Mouse (Mus musculus) liver, embryonic 11.5 days (tissue): ENCODE results near the gene Gtdc1. TPM values are rescaled to one million over a fixed set of nuclear protein-coding genes. Genes with fewer than 3 reads are reported as not detected.

Experiments used
- ATAC-seq: fragments of 200-750 bp; cut with Nextera tagmentation; replicated peaks from 2 replicates; pipeline ENCODE4 v1.8.0; 2017; ENCODE audit warnings: moderate number of reproducible peaks, mild to moderate bottlenecking, moderate TSS enrichment, moderate library complexity; ENCODE audit not compliant: low FRiP score
- DNase-seq: peaks from one replicate; pipeline ENCODE4 v3.0.0-alpha.2; 2017; ENCODE audit warnings: low spot score
- H3K27ac ChIP-seq: fragments of 300-500 bp; sonication (generic); 2 replicates; pipeline ENCODE4 v1.5.1; 2014; ENCODE audit warnings: mild to moderate bottlenecking, low read depth, low read length, control low read depth
- H3K27me3 ChIP-seq: fragments of 300-500 bp; sonication (generic); replicated peaks from 2 replicates; pipeline ENCODE4 v1.6.1; 2014; ENCODE audit warnings: low read length, mixed read lengths; ENCODE audit not compliant: control insufficient read depth, insufficient read depth
- H3K36me3 ChIP-seq: fragments of 300-500 bp; sonication (generic); 2 replicates; pipeline ENCODE4 v1.6.1; 2014; ENCODE audit warnings: mild to moderate bottlenecking, low read length, moderate library complexity, mixed read lengths; ENCODE audit not compliant: control insufficient read depth, insufficient read depth
- H3K4me1 ChIP-seq: fragments of 300-500 bp; sonication (generic); replicated peaks from 2 replicates; pipeline ENCODE4 v1.6.1; 2014; ENCODE audit warnings: low read length, mixed read lengths; ENCODE audit not compliant: control insufficient read depth, insufficient read depth
- H3K4me2 ChIP-seq: fragments of 300-500 bp; sonication (generic); 2 replicates; pipeline ENCODE4 v1.6.1; 2014; ENCODE audit warnings: mild to moderate bottlenecking, control low read depth, moderate library complexity
- H3K4me3 ChIP-seq: fragments of 300-500 bp; sonication (generic); 2 replicates; pipeline ENCODE4 v1.5.1; 2014; ENCODE audit warnings: low read depth, low read length, control low read depth
- H3K9ac ChIP-seq: fragments of 300-500 bp; sonication (generic); 2 replicates; pipeline ENCODE4 v1.6.1; 2014; ENCODE audit warnings: low read depth, low read length, control low read depth
- H3K9me3 ChIP-seq: fragments of 300-500 bp; sonication (generic); 2 replicates; pipeline ENCODE4 v1.6.1; 2016; ENCODE audit warnings: low read length, inconsistent platforms, mixed read lengths; ENCODE audit not compliant: control insufficient read depth
- WGBS: fragments of 180-500 bp; shearing (Covaris S2); extraction: QIAGEN DNeasy Blood & Tissue Kit; methylation state at CpG from one replicate; pipeline ENCODE4 v1.1.7; 2014; 5-methylcytosine and 5-hydroxymethylcytosine counted together
- polyA plus RNA-seq: library from polyadenylated mRNA; unstranded; fragments of >200 nt; fragmentation: Nextera tagmentation; extraction: Ambion mirVana; gene quantifications from 2 replicates; pipeline ENCODE4 v1.2.1, GENCODE M21; 2014

The Gtdc1 gene
- polyA plus RNA-seq, 1 experiment from 2014 or later, result 8.5 TPM

DNA sequence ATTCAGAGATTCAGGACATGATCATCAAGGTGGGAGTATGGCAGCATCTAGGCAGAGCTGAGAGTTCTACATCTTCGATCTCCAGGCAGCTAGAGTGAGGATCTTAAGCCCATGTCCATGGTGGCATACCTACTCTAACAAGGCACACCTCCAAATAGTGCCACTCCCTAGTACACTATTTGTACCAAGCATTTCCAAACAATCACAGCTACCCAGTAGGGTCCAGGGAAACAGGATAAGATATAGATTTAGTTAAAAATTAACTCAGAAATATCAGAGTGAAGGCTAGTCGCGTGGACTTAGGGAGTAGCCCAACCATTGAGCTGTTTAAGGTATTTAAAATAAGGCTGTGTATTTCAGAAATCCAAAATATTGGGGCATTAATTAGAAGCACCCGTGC is 82.0 kb downstream of the Gtdc1 start:
- H3K36me3 ChIP-seq, result no peaks in the 10 kb centered on the region
- no peaks in the 10 kb centered on the region for H3K27me3 ChIP-seq
- no peak overlapping the region for H3K4me2 ChIP-seq
- 84% methylated on average over 4 of the region's 4 CpGs for WGBS
- H3K4me3 ChIP-seq, result no peak overlapping the region
- no peaks in the 10 kb centered on the region for H3K4me1 ChIP-seq
- ATAC-seq (no peak), DNase-seq (no peak)
- H3K9me3 ChIP-seq, result no peaks in the 10 kb centered on the region
- no peak overlapping the region for H3K27ac ChIP-seq
- H3K9ac ChIP-seq, result no peak overlapping the region

DNA sequence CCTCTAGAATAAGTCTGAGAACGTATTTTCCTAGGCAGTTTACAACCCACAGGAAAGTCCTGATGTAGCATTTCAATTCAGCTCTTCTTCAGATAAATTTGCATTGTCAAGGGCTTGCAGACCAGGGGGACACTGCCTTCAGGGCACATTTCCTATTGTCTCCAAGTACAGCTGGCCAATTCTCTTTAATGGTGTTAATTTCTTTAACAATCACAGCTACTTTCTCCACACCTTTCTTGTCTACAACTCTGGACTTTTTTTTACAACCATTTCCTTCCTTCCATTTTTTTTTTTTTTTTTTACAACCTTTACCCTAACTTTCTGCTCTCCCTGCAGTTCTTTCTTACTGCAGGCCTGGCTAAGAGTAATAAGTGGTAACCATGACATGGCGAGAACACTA is 97.7 kb downstream of the Gtdc1 start:
- Histone ChIP-seq H3K27me3 (no peaks in the 10 kb centered on the region), H3K36me3 (no peaks in the 10 kb centered on the region), H3K27ac (no peak overlapping the region), H3K4me1 (no peaks in the 10 kb centered on the region), H3K4me3 (no peak overlapping the region), H3K9me3 (no peaks in the 10 kb centered on the region), H3K4me2 (no peak overlapping the region), H3K9ac (no peak overlapping the region)
- ATAC-seq (no peak), DNase-seq (no peak)
- WGBS, result 59% methylated on average over 2 of the region's 2 CpGs

DNA sequence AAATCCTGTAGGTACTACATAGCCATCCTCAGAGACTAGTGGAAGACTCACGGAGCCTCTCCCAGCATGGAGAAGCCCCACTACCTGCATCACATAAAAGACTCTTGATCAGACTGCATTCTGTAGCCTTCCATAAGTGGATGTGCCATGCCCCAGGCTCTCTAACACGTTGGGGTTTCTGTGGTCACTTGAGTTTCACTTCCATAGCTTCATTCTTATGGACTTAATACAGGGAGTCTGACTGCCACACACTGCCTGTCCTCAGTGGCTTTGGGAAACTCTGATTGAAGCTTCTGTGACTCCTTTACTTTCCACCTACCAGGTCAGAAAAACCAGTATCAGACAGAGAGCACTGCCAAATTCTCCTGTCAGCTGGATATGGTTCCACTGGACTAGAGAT is 98.1 kb downstream of the Gtdc1 start:
- Histone ChIP-seq H3K27ac (no peak overlapping the region), H3K4me1 (no peaks in the 10 kb centered on the region), H3K4me2 (no peak overlapping the region), H3K36me3 (no peaks in the 10 kb centered on the region), H3K4me3 (no peak overlapping the region), H3K9me3 (no peaks in the 10 kb centered on the region), H3K27me3 (no peaks in the 10 kb centered on the region), H3K9ac (no peak overlapping the region)
- 86% methylated on average over 2 of the region's 2 CpGs for WGBS
- no peak for ATAC-seq
- no peak for DNase-seq

DNA sequence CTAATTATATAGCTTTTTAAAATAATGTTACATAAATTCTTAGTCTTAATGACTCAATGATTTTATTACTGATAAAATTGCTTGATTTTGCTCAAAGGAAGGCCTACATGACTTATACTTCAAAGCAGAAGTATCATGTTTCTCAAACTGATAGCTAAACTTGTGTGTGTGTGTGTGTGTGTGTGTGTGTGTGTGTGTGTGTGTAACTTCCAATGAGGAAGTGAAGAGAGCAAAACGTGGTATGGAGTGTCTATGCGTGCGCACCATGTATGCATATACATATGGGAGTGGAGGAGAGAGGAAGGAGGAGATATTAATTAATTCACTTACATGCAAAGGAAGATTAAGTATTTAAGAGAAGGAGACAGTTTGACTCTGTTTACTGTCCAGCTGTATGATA is 100.8 kb downstream of the Gtdc1 start:
- no peaks in the 10 kb centered on the region for H3K36me3 ChIP-seq
- no peaks in the 10 kb centered on the region for H3K27me3 ChIP-seq
- no peaks in the 10 kb centered on the region for H3K4me1 ChIP-seq
- H3K9ac ChIP-seq, result no peak overlapping the region
- H3K9me3 ChIP-seq, result no peaks in the 10 kb centered on the region
- H3K27ac ChIP-seq, result no peak overlapping the region
- 82% methylated on average over 3 of the region's 3 CpGs for WGBS
- DNase-seq, result no peak
- ATAC-seq, result no peak
- no peak overlapping the region for H3K4me2 ChIP-seq
- no peak overlapping the region for H3K4me3 ChIP-seq

DNA sequence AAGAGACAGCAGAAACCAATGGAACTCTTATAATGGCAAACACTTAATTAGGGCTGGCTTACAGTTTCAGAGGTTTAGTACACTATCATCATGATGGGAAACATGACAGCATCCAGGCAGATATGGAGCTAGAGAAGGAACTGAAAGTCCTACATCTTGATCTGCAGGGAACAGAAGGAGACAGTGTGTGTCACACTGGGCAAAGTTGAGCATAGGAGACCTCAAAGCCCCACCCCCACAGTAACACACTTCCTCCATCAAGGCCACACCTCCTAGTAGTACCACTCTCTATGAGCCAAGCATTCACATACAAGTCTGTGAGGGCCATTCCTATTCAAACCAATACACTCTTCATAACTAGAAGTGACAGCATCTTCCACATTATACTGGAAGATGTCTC is 109.7 kb downstream of the Gtdc1 start:
- ATAC-seq (no peak), DNase-seq (no peak)
- Histone ChIP-seq H3K9ac (no peak overlapping the region), H3K4me1 (no peaks in the 10 kb centered on the region), H3K27ac (no peak overlapping the region), H3K4me2 (no peak overlapping the region), H3K4me3 (no peak overlapping the region), H3K27me3 (no peaks in the 10 kb centered on the region), H3K36me3 (no peaks in the 10 kb centered on the region), H3K9me3 (no peaks in the 10 kb centered on the region)

DNA sequence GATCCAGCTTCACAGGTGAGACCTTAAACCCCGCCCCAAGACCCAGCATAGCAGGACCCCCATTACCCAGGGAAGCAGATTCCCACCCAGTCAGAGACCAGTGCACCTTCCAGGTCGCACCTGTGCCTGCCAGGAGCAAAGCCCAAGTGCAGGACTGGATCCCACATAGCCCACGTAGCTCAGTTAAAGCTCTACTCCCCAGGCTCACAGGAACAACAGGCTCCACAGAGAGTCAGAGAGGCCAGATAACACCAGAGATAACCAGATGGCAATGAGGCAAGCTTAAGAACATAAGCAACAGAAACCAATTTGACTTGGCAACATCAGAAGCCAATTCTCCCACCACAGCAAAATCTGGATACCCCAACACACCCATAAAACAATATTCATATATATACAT is 113.7 kb downstream of the Gtdc1 start:
- Histone ChIP-seq H3K9ac (no peak overlapping the region), H3K9me3 (no peaks in the 10 kb centered on the region), H3K36me3 (no peaks in the 10 kb centered on the region), H3K4me3 (no peak overlapping the region), H3K27ac (no peak overlapping the region), H3K4me1 (no peaks in the 10 kb centered on the region), H3K4me2 (no peak overlapping the region), H3K27me3 (no peaks in the 10 kb centered on the region)
- 56% methylated on average over 3 of the region's 3 CpGs for WGBS
- ATAC-seq, result no peak
- DNase-seq, result no peak

DNA sequence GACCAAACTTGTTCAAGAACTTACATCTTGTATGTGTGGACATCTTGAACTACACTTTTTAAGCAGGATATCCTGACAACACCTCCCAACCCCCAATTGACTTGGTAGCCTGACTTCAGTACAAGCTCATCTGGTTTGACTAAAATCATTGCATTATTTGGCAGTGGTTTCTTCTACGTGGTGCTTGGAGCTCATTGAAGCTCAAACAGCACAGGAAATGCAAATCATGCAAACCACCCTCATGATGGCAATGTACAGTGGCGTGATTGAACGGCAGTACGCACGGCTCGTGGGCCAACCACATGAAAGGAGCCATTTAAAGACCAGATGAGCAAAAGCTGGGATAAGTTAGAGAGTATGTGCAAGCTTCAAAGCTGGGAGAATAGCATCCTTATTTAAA is 123.0 kb downstream of the Gtdc1 start:
- Histone ChIP-seq H3K27ac (no peak overlapping the region), H3K4me2 (no peak overlapping the region), H3K4me1 (no peaks in the 10 kb centered on the region), H3K9ac (no peak overlapping the region), H3K27me3 (no peaks in the 10 kb centered on the region), H3K9me3 (no peaks in the 10 kb centered on the region), H3K36me3 (no peaks in the 10 kb centered on the region), H3K4me3 (no peak overlapping the region)
- DNase-seq (no peak), ATAC-seq (no peak)
- 83% methylated on average over 6 of the region's 6 CpGs for WGBS

DNA sequence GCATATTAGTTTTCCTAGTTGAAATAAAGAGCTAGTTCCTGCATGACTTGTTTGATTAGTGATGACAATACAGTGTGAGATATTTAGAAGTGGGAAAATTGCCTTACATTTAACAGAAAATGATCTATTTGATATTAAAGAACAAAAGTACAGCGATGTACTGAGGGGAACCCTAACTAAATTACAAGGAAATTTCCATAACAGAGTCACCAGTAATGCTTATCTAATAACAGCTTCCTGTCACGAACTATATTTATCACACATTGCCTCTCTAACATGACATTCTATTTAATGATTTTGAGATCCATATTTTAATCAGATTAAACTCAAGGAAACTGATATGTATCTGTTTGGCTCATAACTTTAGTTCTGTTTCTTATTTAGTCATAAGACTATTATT is 126.1 kb downstream of the Gtdc1 start:
- Histone ChIP-seq H3K4me1 (no peaks in the 10 kb centered on the region), H3K4me3 (no peak overlapping the region), H3K9me3 (no peaks in the 10 kb centered on the region), H3K9ac (no peak overlapping the region), H3K27me3 (no peaks in the 10 kb centered on the region), H3K4me2 (no peak overlapping the region), H3K36me3 (no peaks in the 10 kb centered on the region), H3K27ac (no peak overlapping the region)
- no peak for ATAC-seq
- DNase-seq, result no peak
- WGBS, result 66% methylated on average over 2 of the region's 2 CpGs

DNA sequence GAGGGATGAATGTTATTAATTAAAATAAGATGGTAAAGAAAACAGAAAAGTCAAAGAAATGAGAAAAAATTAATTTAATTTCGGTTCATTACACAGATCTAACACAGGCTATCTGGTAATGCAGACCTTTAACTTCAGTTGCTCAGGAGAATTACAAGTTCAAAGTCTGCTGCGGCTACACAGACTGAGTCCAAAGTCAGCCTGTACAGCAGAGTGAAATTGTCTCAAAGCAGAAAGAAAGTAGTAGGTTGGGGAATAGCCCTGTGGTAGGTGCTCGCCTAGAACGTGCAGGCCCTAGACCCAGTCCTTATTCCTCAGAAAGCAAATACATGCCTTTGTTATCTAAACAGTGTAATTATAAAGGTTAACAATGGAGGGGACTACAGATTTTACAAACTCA is 135.6 kb downstream of the Gtdc1 start:
- Histone ChIP-seq H3K9ac (no peak overlapping the region), H3K4me3 (no peak overlapping the region), H3K27me3 (no peaks in the 10 kb centered on the region), H3K9me3 (no peaks in the 10 kb centered on the region), H3K27ac (no peak overlapping the region), H3K4me2 (no peak overlapping the region), H3K4me1 (no peaks in the 10 kb centered on the region), H3K36me3 (no peaks in the 10 kb centered on the region)
- 89% methylated on average over 4 of the region's 4 CpGs for WGBS
- DNase-seq (no peak), ATAC-seq (no peak)
